8 mouse cellular contexts compared by ENCODE assay signal in the genomic region with DNA sequence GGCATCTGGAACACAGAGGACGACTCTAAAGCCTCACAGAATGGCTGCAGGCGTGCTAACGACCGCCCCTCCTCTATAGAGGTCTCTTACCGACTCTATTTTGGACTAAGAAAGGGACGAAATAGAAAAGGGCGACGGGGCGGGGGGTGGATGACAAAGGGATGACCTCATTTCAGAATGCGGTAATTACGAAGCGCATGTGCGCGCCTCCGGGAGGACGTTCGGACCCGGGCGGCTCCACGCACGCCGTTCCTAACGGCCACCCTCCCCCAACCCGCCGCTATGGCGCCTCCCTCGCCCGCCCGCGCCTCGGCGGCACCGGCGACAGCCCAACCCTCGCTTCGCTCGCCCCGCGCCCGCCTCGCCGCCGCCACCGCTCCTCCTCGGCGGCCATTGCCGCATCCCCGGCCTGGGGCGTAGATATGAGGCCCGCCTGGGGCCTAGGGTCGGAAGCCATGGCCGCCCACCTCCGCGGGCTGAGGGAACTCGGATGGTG. TPM values are rescaled to one million over a fixed set of nuclear protein-coding genes. Genes with fewer than 3 reads are reported as not detected.
DNase-seq lines count a peak whose midpoint lies in the region; ATAC-seq and TF ChIP-seq lines count a peak whose summit lies in the region.

No protein-coding gene starts in this region.

- H3K36me3 ChIP-seq in intestine, postnatal 0 days (ENCODE audit: control insufficient read depth, insufficient read depth): peaks cover 18% of the 10 kb centered on the region
- H3K36me3 ChIP-seq in stomach, embryonic 14.5 days (ENCODE audit: control insufficient read depth, insufficient read depth, low read length): peaks cover 25% of the 10 kb centered on the region

- peak overlapping the region; percentile 100 for H3K4me3 ChIP-seq in intestine, postnatal 0 days (ENCODE audit: low read depth, low read length)
- peak overlapping the region; percentile 98 for H3K4me3 ChIP-seq in stomach, embryonic 14.5 days (ENCODE audit: low read depth, low read length)

- no peaks in the 10 kb centered on the region for H3K4me1 ChIP-seq in intestine, postnatal 0 days (replicated peaks; ENCODE audit: control insufficient read depth, insufficient read depth, low read length)
- peaks cover 10% of the 10 kb centered on the region for H3K4me1 ChIP-seq in stomach, embryonic 14.5 days (ENCODE audit: control insufficient read depth, insufficient read depth, low read length)

- DNase-seq in thymus, postnatal 10 days (ENCODE audit: low spot score in 2 of 2): peak; percentile 37 to 57
- no peak for DNase-seq in thymus, postnatal 25 days
- peak; percentile 44 to 72 for DNase-seq in cerebellum, postnatal 4 days (ENCODE audit: low spot score in 2 of 2)
- peak; percentile 55 to 68 for DNase-seq in frontal cortex, postnatal 36 days (ENCODE audit: low spot score in 2 of 2)
- peak; percentile 73 for DNase-seq in left cerebral cortex, postnatal 4 days

- peak overlapping the region; percentile 96 for H3K9ac ChIP-seq in intestine, postnatal 0 days (ENCODE audit: low read depth, low read length)
- H3K9ac ChIP-seq in stomach, embryonic 14.5 days (replicated peaks; ENCODE audit: low read depth, low read length): peak overlapping the region; percentile 99

- peak overlapping the region; percentile 88 for H3K27ac ChIP-seq in intestine, postnatal 0 days (ENCODE audit: low read depth, low read length)
- H3K27ac ChIP-seq in stomach, embryonic 14.5 days (ENCODE audit: low read length): peak overlapping the region; percentile 93

- H3K4me2 ChIP-seq in intestine, postnatal 0 days (replicated peaks; ENCODE audit: low read depth): peak overlapping the region; percentile 89
- peak overlapping the region; percentile 55 for H3K4me2 ChIP-seq in stomach, embryonic 14.5 days (replicated peaks; ENCODE audit: low read depth, low read length)

- no peaks in the 10 kb centered on the region for H3K27me3 ChIP-seq in intestine, postnatal 0 days (replicated peaks; ENCODE audit: control insufficient read depth, insufficient read depth, low read length)
- H3K27me3 ChIP-seq in stomach, embryonic 14.5 days (ENCODE audit: control insufficient read depth, insufficient read depth, low read length): no peaks in the 10 kb centered on the region

- ATAC-seq in intestine, postnatal 0 days: peak; percentile 48
- ATAC-seq in megakaryocyte-erythroid progenitor cell, adult 5-6 weeks (replicated peaks; ENCODE audit: low FRiP score, low TSS enrichment, poor library complexity, severe bottlenecking): peak; percentile 8; the same call in 1 of the 2 replicates
- peak; percentile 53 for ATAC-seq in stomach, embryonic 14.5 days (ENCODE audit: insufficient number of reproducible peaks, insufficient read depth, low FRiP score, low read depth)

- H3K9me3 ChIP-seq in intestine, postnatal 0 days (ENCODE audit: control insufficient read depth): no peaks in the 10 kb centered on the region
- H3K9me3 ChIP-seq in stomach, embryonic 14.5 days (ENCODE audit: control insufficient read depth, low read depth, low read length): no peaks in the 10 kb centered on the region

- WGBS in intestine, postnatal 0 days: under 1% methylated on average over 44 of the region's 55 CpGs
- under 1% methylated on average over 53 of the region's 55 CpGs for WGBS in stomach, embryonic 14.5 days

- TF ChIP-seq CTCF in intestine, postnatal 0 days (IDR thresholded peaks at IDR 0.05; ENCODE audit: low read depth): no peak

- intact Hi-C loops in left cerebral cortex, postnatal 4 days (cut with DNase I): no loop called here

RNA-seq across cellular contexts. Expression of gene Hsp90aa1, which starts 6.8 kb away (rescaled TPM):
- polyA plus RNA-seq in intestine, postnatal 0 days (2015; fragmentation: Nextera tagmentation; extraction: Ambion mirVana): 269 and 296 TPM in 2 replicates
- total RNA-seq in left cerebral cortex, postnatal 4 days (2021): 100 to 1,000 TPM; 862 to 917 TPM
- total RNA-seq in megakaryocyte-erythroid progenitor cell, adult 5-6 weeks (2014; fragmentation: Nextera tagmentation): 1,358 and 1,376 TPM in 2 replicates
- 3,639 and 4,695 TPM in 2 replicates for total RNA-seq in megakaryocyte-erythroid progenitor cell, adult 5-6 weeks (2017)
- 825 and 887 TPM in 2 replicates for polyA plus RNA-seq in stomach, embryonic 14.5 days (2014; fragmentation: Nextera tagmentation; extraction: Ambion mirVana)

RNA-seq across cellular contexts. Expression of gene 1700001K19Rik, which starts 13.3 kb away (rescaled TPM):
- not detected in 2 replicates for polyA plus RNA-seq in intestine, postnatal 0 days (2015; fragmentation: Nextera tagmentation; extraction: Ambion mirVana)
- not detected for total RNA-seq in left cerebral cortex, postnatal 4 days (2021)
- not detected in 2 replicates for total RNA-seq in megakaryocyte-erythroid progenitor cell, adult 5-6 weeks (2014; fragmentation: Nextera tagmentation)
- not detected in 2 replicates for total RNA-seq in megakaryocyte-erythroid progenitor cell, adult 5-6 weeks (2017)
- not detected in 2 replicates for polyA plus RNA-seq in stomach, embryonic 14.5 days (2014; fragmentation: Nextera tagmentation; extraction: Ambion mirVana)

RNA-seq across cellular contexts. Expression of gene Wdr20, which starts 42.0 kb away (rescaled TPM):
- polyA plus RNA-seq in intestine, postnatal 0 days (2015; fragmentation: Nextera tagmentation; extraction: Ambion mirVana): 12.3 and 14.7 TPM in 2 replicates
- 10 to 100 TPM; 37.8 to 46.8 TPM for total RNA-seq in left cerebral cortex, postnatal 4 days (2021)
- 19.0 and 42.1 TPM in 2 replicates for total RNA-seq in megakaryocyte-erythroid progenitor cell, adult 5-6 weeks (2014; fragmentation: Nextera tagmentation)
- 29.1 and 29.5 TPM in 2 replicates for total RNA-seq in megakaryocyte-erythroid progenitor cell, adult 5-6 weeks (2017)
- polyA plus RNA-seq in stomach, embryonic 14.5 days (2014; fragmentation: Nextera tagmentation; extraction: Ambion mirVana): 25.1 and 27.6 TPM in 2 replicates
